Mouse (Mus musculus) lung, postnatal 0 days (tissue): ENCODE measurements around the gene Zswim8.

ENCODE experiments used
- CTCF ChIP-seq: IDR thresholded peaks from 2 replicates; pipeline ENCODE4 v1.5.1; 2016; ENCODE audit warnings: antibody characterized with exemption, mild to moderate bottlenecking
- EP300 ChIP-seq: IDR thresholded peaks from 2 replicates; pipeline ENCODE4 v1.6.1; 2016; ENCODE audit warnings: antibody characterized with exemption, mild to moderate bottlenecking, control low read depth

DNA sequence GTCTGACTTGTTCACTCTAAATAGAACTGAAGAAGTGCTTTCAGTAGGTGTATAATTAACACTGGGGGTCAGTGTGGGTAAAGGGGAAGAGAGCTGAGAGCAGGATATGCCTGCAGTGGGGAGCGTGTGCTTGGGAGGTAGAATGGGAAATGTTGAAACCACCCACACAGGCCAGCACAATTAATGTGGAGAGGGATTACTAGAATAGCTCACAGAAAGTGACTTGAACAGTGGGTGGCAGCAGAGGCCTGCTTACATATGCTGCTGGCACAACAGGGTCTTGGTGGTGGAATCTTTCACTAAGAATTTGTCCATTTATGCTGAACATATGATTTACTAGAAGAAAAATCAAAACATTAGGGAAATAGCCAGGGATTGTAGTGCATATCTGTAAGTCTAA, 10.4 kb upstream of the Zswim8 start:
- TF ChIP-seq CTCF (peak; percentile 75), EP300 (no peak)
